Mouse (Mus musculus) brain, embryonic 14.5 days (tissue): Measurements from ENCODE around the gene Plekha8.

ENCODE experiments used
- CTCF ChIP-seq: fragments of 200-500 bp; IDR thresholded peaks from 2 replicates; pipeline ENCODE4 v1.5.1; 2012; ENCODE audit warnings: inconsistent platforms, mild to moderate bottlenecking, moderate library complexity, borderline replicate concordance; ENCODE audit not compliant: insufficient read depth, insufficient read length; ENCODE audit errors: extremely low read depth
- POLR2A ChIP-seq: fragments of 200-500 bp; IDR thresholded peaks from 2 replicates; pipeline ENCODE4 v1.6.1; 2012; ENCODE audit warnings: mild to moderate bottlenecking, inconsistent platforms, borderline replicate concordance; ENCODE audit not compliant: poor library complexity, insufficient read depth, insufficient read length, severe bottlenecking; ENCODE audit errors: extremely low read depth

GRCm38 (mm10) chr6:54549311-54549710 lies 45.6 kb upstream of the Plekha8 start:
- no peak for TF ChIP-seq CTCF
- TF ChIP-seq POLR2A, result no peak
